Mouse (Mus musculus): ENCODE results near the gene Trib3. TPM values are rescaled to one million over a fixed set of nuclear protein-coding genes. Genes with fewer than 3 reads are reported as not detected.
A peak's percentile ranks its signal among the peaks of the same experiment; 100 is the strongest.
"Not testable (repeated sequence)": the region's sequence is repeated elsewhere in the genome, so short reads cannot be mapped to it uniquely, and the experiment has no call there.

The Trib3 gene
- polyA plus RNA-seq, 1 experiment: 2.6 TPM

GRCm38 (mm10) chr2:152302862-152303261, 41.0 kb downstream of the Trib3 start:
- no peak overlapping the region for H3K4me3 ChIP-seq (ENCODE audit: control insufficient read depth, insufficient read depth, low read length)
- H3K27me3 ChIP-seq (ENCODE audit: control insufficient read depth, insufficient read depth, low read length): no peaks in the 10 kb centered on the region
- TF ChIP-seq POLR2A (IDR thresholded peaks at IDR 0.05; ENCODE audit: control insufficient read depth, extremely low read depth, insufficient read depth, low read length, poor library complexity) (no peak), CTCF (IDR thresholded peaks at IDR 0.05; ENCODE audit: borderline replicate concordance, control insufficient read depth, extremely low read depth, insufficient read depth, low read length, poor library complexity) (no peak)
- H3K36me3 ChIP-seq (ENCODE audit: control insufficient read depth, insufficient read depth, low read length): peaks cover 19% of the 10 kb centered on the region
- no peak overlapping the region for H3K27ac ChIP-seq (ENCODE audit: control insufficient read depth, insufficient read depth, low read length)
- H3K4me1 ChIP-seq (replicated peaks; ENCODE audit: control insufficient read depth, insufficient read depth, low read length): no peaks in the 10 kb centered on the region
- 95% methylated on average over 2 of the region's 2 CpGs for WGBS
- no peak for DNase-seq

GRCm38 (mm10) chr2:152294541-152294940, 49.3 kb downstream of the Trib3 start:
- H3K4me1 ChIP-seq (replicated peaks; ENCODE audit: control insufficient read depth, insufficient read depth, low read length): peaks cover 8% of the 10 kb centered on the region
- 27% methylated on average over 5 of the region's 5 CpGs for whole genome bisulfite sequencing
- DNase-seq: no peak
- no peaks in the 10 kb centered on the region for H3K27me3 ChIP-seq (ENCODE audit: control insufficient read depth, insufficient read depth, low read length)
- no peak overlapping the region for H3K4me3 ChIP-seq (ENCODE audit: control insufficient read depth, insufficient read depth, low read length)
- no peak overlapping the region for H3K27ac ChIP-seq (ENCODE audit: control insufficient read depth, insufficient read depth, low read length)
- no peak for TF ChIP-seq CTCF (IDR thresholded peaks at IDR 0.05; ENCODE audit: borderline replicate concordance, control insufficient read depth, extremely low read depth, insufficient read depth, low read length, poor library complexity)
- TF ChIP-seq POLR2A (IDR thresholded peaks at IDR 0.05; ENCODE audit: control insufficient read depth, extremely low read depth, insufficient read depth, low read length, poor library complexity): no peak
- H3K36me3 ChIP-seq (ENCODE audit: control insufficient read depth, insufficient read depth, low read length): no peaks in the 10 kb centered on the region

- peak; percentile 90 for DNase-seq
- WGBS: under 1% methylated on average over 70 of the region's 70 CpGs
These were observed 49.9 kb downstream of the Trib3 start, which contains the start of gene Tbc1d20 for GRCm38 (mm10) chr2:152293727-152294475. Tbc1d20 (plus strand) TSS chr2:152293828.

GRCm38 (mm10) chr2:152293179-152293726, 50.6 kb downstream of the Trib3 start:
- TF ChIP-seq POLR2A (IDR thresholded peaks at IDR 0.05; ENCODE audit: control insufficient read depth, extremely low read depth, insufficient read depth, low read length, poor library complexity): no peak
- TF ChIP-seq CTCF (IDR thresholded peaks at IDR 0.05; ENCODE audit: borderline replicate concordance, control insufficient read depth, extremely low read depth, insufficient read depth, low read length, poor library complexity): no peak
- Histone ChIP-seq H3K4me3 (ENCODE audit: control insufficient read depth, insufficient read depth, low read length) (peak overlapping the region; percentile 45), H3K27ac (ENCODE audit: control insufficient read depth, insufficient read depth, low read length) (no peak overlapping the region), H3K27me3 (ENCODE audit: control insufficient read depth, insufficient read depth, low read length) (no peaks in the 10 kb centered on the region), H3K4me1 (replicated peaks; ENCODE audit: control insufficient read depth, insufficient read depth, low read length) (peaks cover 8% of the 10 kb centered on the region), H3K36me3 (ENCODE audit: control insufficient read depth, insufficient read depth, low read length) (no peaks in the 10 kb centered on the region)
- DNase-seq: no peak
- WGBS: 2% methylated on average over 15 of the region's 15 CpGs

More at GRCm38 (mm10) chr2:152293727-152294475, 49.9 kb downstream of the Trib3 start, which contains the start of gene Tbc1d20:
- no peak within 1 kb of the TSS for H3K27ac ChIP-seq (ENCODE audit: control insufficient read depth, insufficient read depth, low read length)
- peaks cover 8% of the 10 kb centered on the region for H3K4me1 ChIP-seq (replicated peaks; ENCODE audit: control insufficient read depth, insufficient read depth, low read length)
- TF ChIP-seq CTCF (IDR thresholded peaks at IDR 0.05; ENCODE audit: borderline replicate concordance, control insufficient read depth, extremely low read depth, insufficient read depth, low read length, poor library complexity): 0 out of 2 replicates have a peak, but pooled peaks have one; percentile 43
- TF ChIP-seq POLR2A (IDR thresholded peaks at IDR 0.05; ENCODE audit: control insufficient read depth, extremely low read depth, insufficient read depth, low read length, poor library complexity): peak; percentile 93
- H3K4me3 ChIP-seq (ENCODE audit: control insufficient read depth, insufficient read depth, low read length): peak within 1 kb of the TSS; percentile 87
- no peaks in the 10 kb centered on the region for H3K27me3 ChIP-seq (ENCODE audit: control insufficient read depth, insufficient read depth, low read length)
- no peaks in the 10 kb centered on the region for H3K36me3 ChIP-seq (ENCODE audit: control insufficient read depth, insufficient read depth, low read length)

GRCm38 (mm10) chr2:152292475-152292874, 51.4 kb downstream of the Trib3 start:
- no peaks in the 10 kb centered on the region for H3K36me3 ChIP-seq (ENCODE audit: control insufficient read depth, insufficient read depth, low read length)
- H3K27me3 ChIP-seq (ENCODE audit: control insufficient read depth, insufficient read depth, low read length): no peaks in the 10 kb centered on the region
- H3K4me3 ChIP-seq (ENCODE audit: control insufficient read depth, insufficient read depth, low read length): no peak overlapping the region
- TF ChIP-seq POLR2A (IDR thresholded peaks at IDR 0.05; ENCODE audit: control insufficient read depth, extremely low read depth, insufficient read depth, low read length, poor library complexity) (no peak), CTCF (IDR thresholded peaks at IDR 0.05; ENCODE audit: borderline replicate concordance, control insufficient read depth, extremely low read depth, insufficient read depth, low read length, poor library complexity) (no peak)
- H3K27ac ChIP-seq (ENCODE audit: control insufficient read depth, insufficient read depth, low read length): no peak overlapping the region
- DNase-seq: no peak
- WGBS: 92% methylated on average over 2 of the region's 2 CpGs
- H3K4me1 ChIP-seq (replicated peaks; ENCODE audit: control insufficient read depth, insufficient read depth, low read length): peaks cover 8% of the 10 kb centered on the region

GRCm38 (mm10) chr2:152289623-152290022, 54.2 kb downstream of the Trib3 start:
- not testable (repeated sequence) for H3K4me3 ChIP-seq (ENCODE audit: control insufficient read depth, insufficient read depth, low read length); H3K4me1 ChIP-seq (replicated peaks; ENCODE audit: control insufficient read depth, insufficient read depth, low read length); H3K27ac ChIP-seq (ENCODE audit: control insufficient read depth, insufficient read depth, low read length); H3K27me3 ChIP-seq (ENCODE audit: control insufficient read depth, insufficient read depth, low read length); DNase-seq
- 79% methylated on average over 2 of the region's 2 CpGs for WGBS
- H3K36me3 ChIP-seq (ENCODE audit: control insufficient read depth, insufficient read depth, low read length): peaks cover 12% of the 10 kb centered on the region
